In the genomic region with DNA sequence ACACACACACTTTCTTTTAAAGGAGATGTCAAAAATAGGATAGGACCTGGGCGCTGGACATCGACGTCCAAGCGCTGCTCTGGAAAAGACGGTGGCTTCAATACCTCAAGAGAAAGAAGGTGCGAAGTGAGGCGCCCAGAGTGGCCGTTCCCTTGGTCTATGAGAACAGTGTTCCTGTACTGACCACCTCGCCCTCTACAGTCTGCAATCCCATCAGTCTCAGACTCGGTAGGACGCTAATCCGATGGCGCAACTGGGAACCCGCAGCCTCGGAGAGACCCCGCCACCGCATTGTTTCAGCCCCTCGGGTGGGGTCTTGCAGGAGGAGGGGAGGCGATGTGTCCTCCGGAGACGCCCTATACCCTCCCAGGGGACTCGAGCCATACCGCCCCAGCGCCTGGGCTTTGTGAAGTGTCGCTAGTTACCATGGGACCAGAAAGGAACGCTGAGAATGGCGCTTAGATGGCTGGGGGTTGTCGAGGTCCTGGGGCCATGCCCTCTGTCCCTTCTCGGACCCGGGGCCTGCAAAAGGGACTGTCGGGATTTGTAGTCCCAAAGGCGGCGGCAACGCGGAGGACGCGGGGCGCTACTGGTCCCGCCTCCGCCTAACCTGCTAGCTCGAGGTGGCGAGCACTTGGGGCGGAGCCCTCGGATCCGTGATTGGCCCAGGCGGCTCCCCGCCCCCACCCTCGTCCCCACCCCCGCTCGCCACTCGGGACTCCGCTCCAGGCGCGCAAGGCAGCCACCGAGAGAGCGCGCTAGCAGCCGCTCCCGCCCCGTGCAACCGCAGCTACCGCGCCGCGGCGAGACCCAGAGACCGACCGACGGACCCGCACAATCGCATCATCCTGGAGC, we compare ENCODE assay signal across 8 mouse cellular contexts. TPM values are rescaled to one million over a fixed set of nuclear protein-coding genes. Genes with fewer than 3 reads are reported as not detected.
DNase-seq lines count a peak whose midpoint lies in the region; ATAC-seq and TF ChIP-seq lines count a peak whose summit lies in the region.

Gene Dpysl5, plus strand, starts transcription at position 418 of the 855 bp plus-strand sequence.

- intact Hi-C loops in left cerebral cortex, adult 2 months (cut with DNase I): loop anchor here (10.0 kb wide), 1 partner anchor 173 kb away; the partner anchor contains the start of gene Agbl5

- peak; percentile 63 for DNase-seq in adrenal gland, adult 8-10 months
- peak; percentile 96 for DNase-seq in embryo, embryonic 10 days (ENCODE audit: low spot score)
- peak; percentile 64 to 83 for DNase-seq in gastrocnemius, adult 8-10 months (ENCODE audit: low spot score in 2 of 2)
- DNase-seq in hindbrain, postnatal 0 days (ENCODE audit: low spot score): peak; percentile 96
- DNase-seq in left cerebral cortex, adult 2 months (ENCODE audit: extremely low spot score in 1 of 2, low spot score in 2 of 2): peak; percentile 64 to 83
- DNase-seq in lung, postnatal 36 days: peak; percentile 89
- DNase-seq in retina, postnatal 1 day: peak; percentile 93
- DNase-seq in urinary bladder, adult 2 months (ENCODE audit: low spot score): peak; percentile 62

- peak; percentile 49 for TF ChIP-seq CTCF in hindbrain, postnatal 0 days (IDR thresholded peaks at IDR 0.05; ENCODE audit: low read depth)
- TF ChIP-seq CTCF in left cerebral cortex, adult 2 months (IDR thresholded peaks at IDR 0.05): no peak

- H3K36me3 ChIP-seq in hindbrain, postnatal 0 days (ENCODE audit: insufficient read depth, low read length): no peaks in the 10 kb centered on the region

- H3K4me1 ChIP-seq in hindbrain, postnatal 0 days (ENCODE audit: insufficient read depth, low read length): no peaks in the 10 kb centered on the region

- WGBS in hindbrain, postnatal 0 days: under 1% methylated on average over 70 of the region's 71 CpGs

- no peaks in the 10 kb centered on the region for H3K27me3 ChIP-seq in hindbrain, postnatal 0 days (ENCODE audit: insufficient read depth, low read length)

- no peaks in the 10 kb centered on the region for H3K9me3 ChIP-seq in hindbrain, postnatal 0 days (ENCODE audit: low read length)

- H3K27ac ChIP-seq in hindbrain, postnatal 0 days: peak within 1 kb of the TSS; percentile 92
- H3K27ac ChIP-seq in left cerebral cortex, adult 2 months: peak within 1 kb of the TSS; percentile 74

- peak within 1 kb of the TSS; percentile 56 for H3K4me3 ChIP-seq in hindbrain, postnatal 0 days (ENCODE audit: low read length)
- peak within 1 kb of the TSS; percentile 60 for H3K4me3 ChIP-seq in left cerebral cortex, adult 2 months

- peak within 1 kb of the TSS; percentile 79 for H3K9ac ChIP-seq in hindbrain, postnatal 0 days (replicated peaks; ENCODE audit: low read length)

- peak within 1 kb of the TSS; percentile 70 for H3K4me2 ChIP-seq in hindbrain, postnatal 0 days (ENCODE audit: low read depth, low read length)

- ATAC-seq in hindbrain, postnatal 0 days: peak; percentile 91

RNA-seq across cellular contexts. Expression of gene Dpysl5, which starts in this region (rescaled TPM):
- 1 to 10 TPM; 1.5 to 4.0 (median 2.7) TPM for total RNA-seq in adrenal gland, adult 8-10 months (2022)
- 1 to 10 TPM in 3 of 4 experiments, under 1 TPM in 1; 0.97 to 1.6 (median 1.4) TPM for total RNA-seq in gastrocnemius, adult 8-10 months (2022)
- total RNA-seq in hindbrain, postnatal 0 days (2014; rRNA removed): 261 and 286 TPM in 2 replicates
- polyA plus RNA-seq in hindbrain, postnatal 0 days (2015; fragmentation: Nextera tagmentation; extraction: Ambion mirVana): 120 and 148 TPM in 2 replicates
- total RNA-seq in left cerebral cortex, adult 2 months (2021): 10 to 100 TPM; 21.2 to 27.3 TPM
- polyA plus RNA-seq in urinary bladder, adult 2 months (2012; rRNA removed): 0.28 and 0.35 TPM in 2 replicates

Comparison
In these comparisons a context has a peak if more than half of its experiments do, and no peak if none do; other contexts are left out.
1. Peak in every context shown above with its lines: DNase-seq, ATAC-seq, H3K4me3 ChIP-seq and H3K27ac ChIP-seq.
2. RNA of gene Dpysl5 (polyA plus RNA-seq): 120 to 148 TPM in hindbrain, postnatal 0 days; 0.28 to 0.35 TPM in urinary bladder, adult 2 months; every median in the first group is over 10 times any median in the second.
3. Peak in DNase-seq in urinary bladder, adult 2 months; RNA of the gene not detected or under 1 TPM.